Mouse (Mus musculus) kidney, adult 8-10 months (tissue): ENCODE measurements around the gene Chst11.

ENCODE experiments used
- DNase-seq, 2 experiments: peaks; one replicate each; pipeline ENCODE4 v3.0.0; 2022

Chst11 gene

GRCm38 (mm10) chr10:82984950-82985699 lies at the start of gene Chst11:
Gene Chst11, plus strand, starts transcription at chr10:82985498.
- DNase-seq = peak; percentile 52 to 78

- DNase-seq = no peak
Observed at GRCm38 (mm10) chr10:82935774-82936173, 49.5 kb upstream of the Chst11 start.

GRCm38 (mm10) chr10:82953415-82953814 lies 31.9 kb upstream of the Chst11 start:
- no peak for DNase-seq

- no peak for DNase-seq
Observed at GRCm38 (mm10) chr10:82955117-82955516, 30.2 kb upstream of the Chst11 start.

- DNase-seq = peak in 1 of 2 experiments; percentile 11
Observed at GRCm38 (mm10) chr10:82958218-82958761, 27.0 kb upstream of the Chst11 start.

GRCm38 (mm10) chr10:82959316-82959715 lies 26.0 kb upstream of the Chst11 start:
- no peak for DNase-seq

- DNase-seq = no peak
Observed at GRCm38 (mm10) chr10:82961302-82961701, 24.0 kb upstream of the Chst11 start.

GRCm38 (mm10) chr10:82962018-82962417 lies 23.3 kb upstream of the Chst11 start:
- DNase-seq = no peak

- DNase-seq = no peak
Observed at GRCm38 (mm10) chr10:82962472-82963020, 22.8 kb upstream of the Chst11 start.

GRCm38 (mm10) chr10:82964491-82964890 lies 20.8 kb upstream of the Chst11 start:
- no peak for DNase-seq

GRCm38 (mm10) chr10:82966672-82967071 lies 18.6 kb upstream of the Chst11 start:
- DNase-seq = no peak

- DNase-seq = no peak
Observed at GRCm38 (mm10) chr10:82969612-82970011, 15.7 kb upstream of the Chst11 start.

- no peak for DNase-seq
Observed at GRCm38 (mm10) chr10:82971549-82971948, 13.7 kb upstream of the Chst11 start.

GRCm38 (mm10) chr10:82974201-82974600 lies 11.1 kb upstream of the Chst11 start:
- no peak for DNase-seq

- no peak for DNase-seq
Observed at GRCm38 (mm10) chr10:82974627-82975177, 10.6 kb upstream of the Chst11 start.

GRCm38 (mm10) chr10:82975806-82976205 lies 9.5 kb upstream of the Chst11 start:
- no peak for DNase-seq

GRCm38 (mm10) chr10:82982286-82982685 lies 3.0 kb upstream of the Chst11 start:
- DNase-seq = no peak

GRCm38 (mm10) chr10:82985700-82986131 lies 418 bp downstream of the Chst11 start:
- DNase-seq = peak; percentile 19 to 78

- peak in 1 of 2 experiments; percentile 28 for DNase-seq
Observed at GRCm38 (mm10) chr10:82986251-82986992, 1.1 kb downstream of the Chst11 start.

- DNase-seq = no peak
Observed at GRCm38 (mm10) chr10:82986993-82987349, 1.7 kb downstream of the Chst11 start.

GRCm38 (mm10) chr10:82987394-82987793 lies 2.1 kb downstream of the Chst11 start:
- DNase-seq = peak in 1 of 2 experiments; percentile 33

- peak in 1 of 2 experiments; percentile 41 for DNase-seq
Observed at GRCm38 (mm10) chr10:82989418-82990025, 4.2 kb downstream of the Chst11 start.

GRCm38 (mm10) chr10:82990918-82991317 lies 5.6 kb downstream of the Chst11 start:
- DNase-seq = peak; percentile 23 to 35
